Mouse (Mus musculus): Measurements from ENCODE around the gene Tle6. TPM values are rescaled to one million over a fixed set of nuclear protein-coding genes. Genes with fewer than 3 reads are reported as not detected.

Tle6 gene
- polyA plus RNA-seq, 1 experiment from 2014 or later: 3.5 TPM

DNA sequence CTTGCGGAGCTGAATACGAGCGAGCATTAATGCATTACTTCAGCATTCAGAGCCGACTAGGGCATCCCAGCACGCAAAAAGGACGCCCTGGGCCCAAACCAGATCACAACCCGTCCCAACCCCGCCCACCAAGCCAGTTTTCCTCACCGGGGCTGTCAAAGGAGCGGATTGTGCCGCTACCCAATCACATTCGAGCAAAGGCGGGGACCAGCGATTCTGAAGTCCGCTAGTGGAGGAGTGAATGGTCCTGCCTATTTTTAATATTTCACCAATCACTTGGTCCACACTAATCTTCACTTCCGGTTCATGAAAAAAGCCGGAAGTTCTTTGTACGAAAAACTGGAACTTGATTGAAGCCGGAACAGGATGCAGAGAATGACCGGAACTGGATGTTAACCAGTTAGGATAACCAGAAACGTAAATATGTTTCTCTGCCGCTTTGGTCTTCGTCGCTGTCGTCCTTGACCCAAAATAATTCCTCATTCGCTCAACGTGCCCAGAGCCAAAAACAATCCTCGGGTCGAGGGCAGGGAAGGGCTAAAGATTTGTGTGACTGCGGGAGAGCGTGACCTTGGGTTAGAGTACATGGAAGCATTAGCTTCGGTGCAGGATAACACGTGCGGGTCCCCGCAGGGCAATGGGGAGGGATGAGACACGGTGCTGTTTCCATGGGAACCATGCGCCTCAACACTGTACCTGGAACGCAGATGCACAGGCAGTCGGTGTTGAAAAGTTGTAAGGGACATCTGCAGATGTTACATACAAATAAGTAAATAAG lies 5.3 kb upstream of the Tle6 start, which contains the start of gene BC025920:
BC025920 (plus strand) TSS at position 297 of the 778 bp plus-strand sequence.
- H3K4me3 ChIP-seq (ENCODE audit: low read depth, low read length): peak within 1 kb of the TSS; percentile 78
- peaks cover 37% of the 10 kb centered on the region for H3K4me1 ChIP-seq (ENCODE audit: control insufficient read depth, low read depth, low read length)
- peak within 1 kb of the TSS; percentile 72 for H3K9ac ChIP-seq (ENCODE audit: low read depth, low read length)
- peak within 1 kb of the TSS; percentile 86 for H3K4me2 ChIP-seq (ENCODE audit: low read depth, low read length)
- H3K27ac ChIP-seq (ENCODE audit: low read length): peak within 1 kb of the TSS; percentile 93
- no peaks in the 10 kb centered on the region for H3K27me3 ChIP-seq (ENCODE audit: control insufficient read depth, insufficient read depth, low read depth, low read length)
- peak; percentile 93 for ATAC-seq (ENCODE audit: low read depth)
- no peaks in the 10 kb centered on the region for H3K36me3 ChIP-seq (ENCODE audit: control insufficient read depth, insufficient read depth)
- no peaks in the 10 kb centered on the region for H3K9me3 ChIP-seq (replicated peaks; ENCODE audit: control insufficient read depth, low read length)
- 2% methylated on average over 39 of the region's 39 CpGs for WGBS (ENCODE audit: insufficient replicate concordance)

DNA sequence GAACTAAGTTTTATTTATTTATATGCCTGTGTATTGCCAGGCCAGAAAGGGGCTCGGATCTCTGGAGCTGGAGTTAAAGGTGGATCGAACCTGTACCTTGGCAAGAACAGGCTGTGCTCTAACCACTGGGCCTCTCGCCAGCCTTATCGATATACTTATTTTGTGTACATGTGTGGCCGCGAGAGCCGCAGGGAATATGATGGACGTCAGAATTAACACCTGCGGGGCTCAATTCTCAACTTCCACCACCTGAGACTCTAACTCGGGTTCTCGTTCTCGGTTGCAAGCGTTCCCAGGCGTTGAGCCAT lies 4.7 kb upstream of the Tle6 start:
- Histone ChIP-seq H3K9ac (ENCODE audit: low read depth, low read length) (peak overlapping the region; percentile 46), H3K4me3 (ENCODE audit: low read depth, low read length) (peak overlapping the region; percentile 78), H3K36me3 (ENCODE audit: control insufficient read depth, insufficient read depth) (no peaks in the 10 kb centered on the region), H3K4me2 (ENCODE audit: low read depth, low read length) (peak overlapping the region; percentile 86), H3K27me3 (ENCODE audit: control insufficient read depth, insufficient read depth, low read depth, low read length) (no peaks in the 10 kb centered on the region), H3K4me1 (ENCODE audit: control insufficient read depth, low read depth, low read length) (peaks cover 42% of the 10 kb centered on the region), H3K27ac (ENCODE audit: low read length) (peak overlapping the region; percentile 93), H3K9me3 (replicated peaks; ENCODE audit: control insufficient read depth, low read length) (no peaks in the 10 kb centered on the region)
- WGBS (ENCODE audit: insufficient replicate concordance): 2% methylated on average over 14 of the region's 14 CpGs
- ATAC-seq (ENCODE audit: low read depth): no peak

DNA sequence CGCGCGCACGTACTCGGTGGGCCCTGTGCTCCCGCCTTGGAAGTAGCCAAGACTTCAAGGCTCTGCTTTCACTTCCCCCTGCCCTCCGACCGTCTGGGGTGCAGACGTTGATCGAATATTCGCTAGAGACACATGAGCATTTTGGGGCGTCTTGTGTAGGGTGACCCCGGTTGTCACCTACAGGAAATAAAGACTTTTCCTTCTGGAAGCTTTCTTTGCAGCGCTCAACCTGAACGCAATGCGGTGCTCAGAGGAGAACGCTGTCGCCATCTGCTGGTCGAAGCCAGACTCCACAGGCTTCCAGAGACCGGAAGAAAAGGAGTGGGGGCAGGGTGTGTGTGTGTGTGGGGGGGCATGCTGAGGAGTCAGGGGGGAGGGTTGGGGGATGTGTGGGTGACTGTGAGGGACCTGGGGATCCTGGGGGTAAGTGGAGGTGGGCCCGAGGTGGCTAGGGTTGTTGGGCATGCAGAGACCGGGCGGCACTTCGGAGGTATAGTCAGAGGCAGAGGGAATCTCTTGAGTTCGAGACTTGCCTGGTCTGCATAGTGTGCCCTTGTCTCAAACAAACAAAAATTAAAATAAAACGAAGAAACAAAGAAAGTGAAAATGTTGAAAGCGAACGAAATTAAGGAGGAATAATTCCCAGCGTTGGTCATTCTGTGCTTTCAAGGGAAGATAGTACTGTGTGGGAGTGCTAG lies 4.2 kb upstream of the Tle6 start:
- Histone ChIP-seq H3K4me2 (ENCODE audit: low read depth, low read length) (peak overlapping the region; percentile 86), H3K27me3 (ENCODE audit: control insufficient read depth, insufficient read depth, low read depth, low read length) (no peaks in the 10 kb centered on the region), H3K27ac (ENCODE audit: low read length) (peak overlapping the region; percentile 93), H3K4me3 (ENCODE audit: low read depth, low read length) (peak overlapping the region; percentile 78), H3K9me3 (replicated peaks; ENCODE audit: control insufficient read depth, low read length) (no peaks in the 10 kb centered on the region), H3K4me1 (ENCODE audit: control insufficient read depth, low read depth, low read length) (peaks cover 47% of the 10 kb centered on the region), H3K9ac (ENCODE audit: low read depth, low read length) (peak overlapping the region; percentile 46), H3K36me3 (ENCODE audit: control insufficient read depth, insufficient read depth) (no peaks in the 10 kb centered on the region)
- ATAC-seq (ENCODE audit: low read depth): peak; percentile 14; the same call in 1 of the 2 replicates
- WGBS (ENCODE audit: insufficient replicate concordance): 9% methylated on average over 29 of the region's 29 CpGs

DNA sequence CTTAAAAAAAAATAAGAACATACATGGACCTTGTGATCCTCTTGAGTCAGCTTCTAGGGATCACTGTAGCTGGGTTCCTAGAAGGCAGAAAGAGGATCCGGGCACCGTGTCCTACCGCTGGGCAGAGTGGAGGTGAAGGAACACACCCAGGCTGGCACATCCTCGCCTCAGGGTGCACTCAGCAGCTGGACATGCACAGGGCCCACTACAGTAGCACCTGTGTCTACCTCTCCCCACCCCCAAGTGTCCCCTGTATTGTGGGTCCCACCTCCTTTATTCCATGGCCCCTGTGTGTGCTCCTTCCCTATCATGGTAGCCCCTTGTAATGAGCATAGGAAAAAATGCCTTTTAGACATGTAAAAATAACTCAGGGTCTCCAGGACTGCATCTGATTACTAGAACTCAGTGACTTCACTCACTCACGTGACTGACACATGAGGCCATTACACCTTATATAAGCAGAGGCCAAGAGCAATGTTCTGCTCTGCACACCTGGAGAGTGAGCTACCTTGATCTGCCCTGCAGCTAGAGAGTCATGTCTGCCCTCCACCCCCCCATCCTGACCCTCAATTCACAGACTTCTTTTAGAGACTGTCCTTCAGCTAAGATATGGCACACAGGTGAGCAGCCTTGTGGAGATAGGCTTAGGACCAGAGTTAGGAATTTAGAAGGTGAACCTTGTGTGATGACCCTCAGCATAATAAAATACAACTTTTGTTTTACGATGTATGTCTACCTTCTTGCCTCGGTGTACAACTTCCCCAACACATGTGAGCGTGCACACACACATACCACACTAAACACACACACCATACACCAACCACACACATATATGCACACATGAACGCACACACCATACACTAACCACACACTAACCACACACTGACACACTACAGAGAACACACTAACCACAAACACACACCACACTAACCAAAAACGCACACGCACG lies 3.4 kb upstream of the Tle6 start:
- Histone ChIP-seq H3K4me2 (ENCODE audit: low read depth, low read length) (peak overlapping the region; percentile 86), H3K9me3 (replicated peaks; ENCODE audit: control insufficient read depth, low read length) (no peaks in the 10 kb centered on the region), H3K27ac (ENCODE audit: low read length) (no peak overlapping the region), H3K9ac (ENCODE audit: low read depth, low read length) (peak overlapping the region; percentile 28; the same call in 1 of the 2 replicates), H3K4me3 (ENCODE audit: low read depth, low read length) (peak overlapping the region; percentile 78), H3K36me3 (ENCODE audit: control insufficient read depth, insufficient read depth) (no peaks in the 10 kb centered on the region), H3K27me3 (ENCODE audit: control insufficient read depth, insufficient read depth, low read depth, low read length) (no peaks in the 10 kb centered on the region), H3K4me1 (ENCODE audit: control insufficient read depth, low read depth, low read length) (peaks cover 50% of the 10 kb centered on the region)
- 54% methylated on average over 12 of the region's 12 CpGs for WGBS (ENCODE audit: insufficient replicate concordance)
- ATAC-seq (ENCODE audit: low read depth): no peak

DNA sequence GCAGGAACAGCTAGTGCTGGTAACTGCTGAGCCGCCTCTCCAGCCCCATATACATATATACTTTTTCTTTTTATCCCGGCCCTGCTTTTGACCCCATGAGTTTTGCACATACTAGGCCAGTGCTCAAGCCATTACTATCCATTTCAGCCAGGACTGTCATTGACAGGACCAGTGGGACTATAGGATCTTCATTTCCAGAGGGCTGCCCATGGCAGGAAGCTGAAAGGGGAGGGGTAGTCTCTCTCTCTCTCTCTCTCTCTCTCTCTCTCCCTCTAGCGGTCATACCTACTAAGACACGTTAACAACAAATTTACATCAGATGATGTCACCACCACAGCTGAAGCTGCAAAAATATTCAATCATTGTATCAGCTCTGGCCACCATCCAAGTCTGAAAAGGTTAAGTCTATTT lies 1.9 kb upstream of the Tle6 start:
- Histone ChIP-seq H3K4me3 (ENCODE audit: low read depth, low read length) (no peak overlapping the region), H3K27ac (ENCODE audit: low read length) (no peak overlapping the region), H3K4me2 (ENCODE audit: low read depth, low read length) (no peak overlapping the region), H3K9me3 (replicated peaks; ENCODE audit: control insufficient read depth, low read length) (no peaks in the 10 kb centered on the region), H3K4me1 (ENCODE audit: control insufficient read depth, low read depth, low read length) (peaks cover 50% of the 10 kb centered on the region), H3K9ac (ENCODE audit: low read depth, low read length) (no peak overlapping the region), H3K36me3 (ENCODE audit: control insufficient read depth, insufficient read depth) (no peaks in the 10 kb centered on the region), H3K27me3 (ENCODE audit: control insufficient read depth, insufficient read depth, low read depth, low read length) (peaks cover 2% of the 10 kb centered on the region)
- 22% methylated on average over 4 of the region's 4 CpGs for WGBS (ENCODE audit: insufficient replicate concordance)
- no peak for ATAC-seq (ENCODE audit: low read depth)

DNA sequence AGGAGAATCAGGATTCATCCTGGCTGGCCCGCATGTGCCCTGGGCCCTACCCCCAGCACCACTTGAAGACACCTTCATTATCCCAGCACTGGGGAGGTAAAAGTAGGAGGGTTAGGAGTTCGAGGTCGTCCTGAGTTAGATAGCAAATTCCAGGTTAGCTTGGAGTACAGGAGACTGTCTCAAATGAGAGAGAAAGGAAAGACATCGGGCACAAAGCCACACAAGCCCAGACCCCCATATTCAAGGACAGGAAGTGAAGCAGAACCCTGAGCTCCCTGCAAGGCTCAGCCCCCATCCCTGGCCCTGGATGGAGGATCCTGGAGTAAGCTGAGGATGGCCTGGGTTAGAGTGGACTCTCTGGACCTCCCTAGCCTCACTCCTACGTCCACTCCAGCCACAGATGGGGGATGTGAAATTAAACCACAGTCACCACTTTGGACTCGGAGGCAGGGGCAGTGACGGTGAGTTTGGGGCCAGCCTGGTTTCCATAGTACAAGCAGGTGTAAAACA lies 578 bp upstream of the Tle6 start:
- no peak for ATAC-seq (ENCODE audit: low read depth)
- H3K4me1 ChIP-seq (ENCODE audit: control insufficient read depth, low read depth, low read length): peaks cover 50% of the 10 kb centered on the region
- peak overlapping the region; percentile 43 for H3K9ac ChIP-seq (ENCODE audit: low read depth, low read length)
- H3K4me3 ChIP-seq (ENCODE audit: low read depth, low read length): peak overlapping the region; percentile 48
- WGBS (ENCODE audit: insufficient replicate concordance): 30% methylated on average over 7 of the region's 7 CpGs
- H3K36me3 ChIP-seq (ENCODE audit: control insufficient read depth, insufficient read depth): no peaks in the 10 kb centered on the region
- H3K4me2 ChIP-seq (ENCODE audit: low read depth, low read length): peak overlapping the region; percentile 72
- no peaks in the 10 kb centered on the region for H3K9me3 ChIP-seq (replicated peaks; ENCODE audit: control insufficient read depth, low read length)
- peak overlapping the region; percentile 10; the same call in 1 of the 2 replicates for H3K27ac ChIP-seq (ENCODE audit: low read length)
- H3K27me3 ChIP-seq (ENCODE audit: control insufficient read depth, insufficient read depth, low read depth, low read length): peaks cover 11% of the 10 kb centered on the region

DNA sequence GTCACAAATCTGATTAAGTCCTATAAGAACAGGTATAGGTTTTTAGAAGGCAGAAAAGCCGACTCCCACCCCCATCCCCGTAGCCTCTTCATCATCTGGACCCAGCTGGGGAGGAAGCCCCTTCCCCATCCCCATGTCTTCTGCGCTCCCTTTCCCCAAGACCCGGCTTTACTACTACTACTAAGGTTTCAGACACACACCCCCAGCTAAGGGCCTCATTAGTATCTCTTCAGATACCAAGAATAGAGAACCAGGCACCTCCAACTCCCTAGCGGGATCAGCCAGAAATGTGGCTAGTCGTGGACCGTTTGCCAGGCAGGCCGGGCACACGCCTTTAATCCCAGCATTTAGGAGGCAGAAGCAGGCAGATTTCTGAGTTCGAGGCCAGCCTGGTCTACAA lies 777 bp downstream of the Tle6 start:
- H3K9me3 ChIP-seq (replicated peaks; ENCODE audit: control insufficient read depth, low read length): no peaks in the 10 kb centered on the region
- H3K36me3 ChIP-seq (ENCODE audit: control insufficient read depth, insufficient read depth): no peaks in the 10 kb centered on the region
- ATAC-seq (ENCODE audit: low read depth): no peak
- H3K27ac ChIP-seq (ENCODE audit: low read length): no peak overlapping the region
- WGBS (ENCODE audit: insufficient replicate concordance): 32% methylated on average over 10 of the region's 10 CpGs
- no peak overlapping the region for H3K4me2 ChIP-seq (ENCODE audit: low read depth, low read length)
- H3K4me3 ChIP-seq (ENCODE audit: low read depth, low read length): no peak overlapping the region
- H3K9ac ChIP-seq (ENCODE audit: low read depth, low read length): no peak overlapping the region
- peaks cover 45% of the 10 kb centered on the region for H3K4me1 ChIP-seq (ENCODE audit: control insufficient read depth, low read depth, low read length)
- peaks cover 24% of the 10 kb centered on the region for H3K27me3 ChIP-seq (ENCODE audit: control insufficient read depth, insufficient read depth, low read depth, low read length)

DNA sequence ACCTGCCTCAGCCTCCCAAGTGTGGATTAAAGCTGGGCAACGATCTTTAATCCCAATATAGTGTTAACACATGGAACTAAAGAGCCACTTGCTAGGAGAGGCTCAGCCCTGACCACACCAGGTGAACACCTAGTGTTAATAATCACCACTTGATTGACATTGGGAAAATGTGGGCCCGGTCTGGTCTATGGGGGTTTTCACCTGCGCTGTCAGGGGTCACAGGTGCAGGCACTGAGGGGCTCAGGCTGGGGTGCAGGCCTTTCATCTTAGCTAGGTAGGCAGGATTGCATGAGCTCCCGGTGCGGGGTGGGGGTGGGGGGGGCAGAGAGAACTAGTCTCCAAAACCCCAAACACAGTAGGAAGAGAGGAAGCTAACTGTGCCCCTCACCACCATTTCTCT lies 1.2 kb downstream of the Tle6 start:
- Histone ChIP-seq H3K4me2 (ENCODE audit: low read depth, low read length) (no peak overlapping the region), H3K36me3 (ENCODE audit: control insufficient read depth, insufficient read depth) (no peaks in the 10 kb centered on the region), H3K9me3 (replicated peaks; ENCODE audit: control insufficient read depth, low read length) (no peaks in the 10 kb centered on the region), H3K27ac (ENCODE audit: low read length) (no peak overlapping the region), H3K9ac (ENCODE audit: low read depth, low read length) (no peak overlapping the region), H3K27me3 (ENCODE audit: control insufficient read depth, insufficient read depth, low read depth, low read length) (peaks cover 25% of the 10 kb centered on the region), H3K4me3 (ENCODE audit: low read depth, low read length) (no peak overlapping the region), H3K4me1 (ENCODE audit: control insufficient read depth, low read depth, low read length) (peaks cover 41% of the 10 kb centered on the region)
- WGBS (ENCODE audit: insufficient replicate concordance): 56% methylated on average over 5 of the region's 5 CpGs
- no peak for ATAC-seq (ENCODE audit: low read depth)

Measured in liver, embryonic 16.5 days (tissue).